Mouse (Mus musculus): ENCODE measurements at regions not wholly inside any gene's neighbourhood (a gene's known extent, or its start where the extent isn't known, plus 50 kb on each side); places are given as distances from the start of the nearest gene placed in this dataset.
A peak's percentile ranks its signal among the peaks of the same experiment; 100 is the strongest.

- DNase-seq = no peak
Observed at GRCm38 (mm10) chr19:54783729-54784128, 343.3 kb downstream of the Gpam start.

GRCm38 (mm10) chr19:54757761-54758160, 369.3 kb downstream of the Gpam start:
- DNase-seq = no peak

GRCm38 (mm10) chr19:54756681-54757257, 370.3 kb downstream of the Gpam start:
- DNase-seq = no peak

GRCm38 (mm10) chr19:54755451-54755850, 371.6 kb downstream of the Gpam start:
- DNase-seq = no peak

GRCm38 (mm10) chr19:54733938-54734337, 393.1 kb downstream of the Gpam start:
- DNase-seq = no peak

GRCm38 (mm10) chr19:54731749-54732148, 395.3 kb downstream of the Gpam start:
- DNase-seq = no peak

- DNase-seq = no peak
Observed at GRCm38 (mm10) chr19:54731315-54731714, 395.7 kb downstream of the Gpam start.

DNA sequence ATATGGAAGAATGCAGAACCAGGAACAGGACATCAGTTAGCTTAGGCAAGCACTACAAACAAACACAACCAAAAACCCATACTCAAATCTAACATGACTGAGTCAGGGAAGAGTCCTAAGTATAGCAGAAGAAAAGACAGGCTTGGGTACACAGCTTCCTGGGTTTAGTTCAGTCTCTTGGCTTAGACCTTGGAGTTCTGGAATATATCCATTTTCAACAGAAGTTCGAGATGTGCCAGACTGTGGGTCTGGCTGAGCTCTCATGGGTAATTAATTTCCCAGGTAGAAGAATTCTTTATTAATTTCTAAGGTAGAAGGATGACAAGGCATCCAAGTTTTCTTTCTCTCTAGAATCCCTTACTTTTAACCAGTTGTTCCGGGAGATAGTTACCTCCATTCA, 396.2 kb downstream of the Gpam start:
- no peak for DNase-seq

DNA sequence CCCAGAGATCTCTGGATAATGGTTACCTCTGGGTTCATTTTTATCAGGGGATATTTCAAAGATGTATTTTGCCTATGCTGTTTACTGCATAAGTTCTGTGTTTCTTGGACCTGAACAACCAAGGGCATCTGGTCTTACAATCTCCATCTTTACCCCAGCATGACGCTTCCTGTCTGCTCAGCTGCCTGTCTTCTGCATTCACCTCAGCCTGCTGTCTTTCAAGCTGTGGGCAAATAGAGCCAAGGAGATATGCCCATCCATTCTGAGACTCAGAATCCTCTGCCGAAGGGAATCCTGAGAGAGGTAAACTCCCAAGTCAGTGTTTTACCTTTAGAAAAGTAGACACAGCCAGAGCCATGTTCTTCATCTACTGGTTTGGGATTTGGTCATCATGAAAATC, 396.7 kb downstream of the Gpam start:
- no peak for DNase-seq

- DNase-seq = no peak
Observed at GRCm38 (mm10) chr19:54722091-54722490, 404.9 kb downstream of the Gpam start.

- peak; percentile 8 for DNase-seq
Observed at GRCm38 (mm10) chr19:54697411-54697810, 429.6 kb downstream of the Gpam start.

- no peak for DNase-seq
Observed at GRCm38 (mm10) chr19:54693714-54694113, 433.3 kb downstream of the Gpam start.

GRCm38 (mm10) chr19:54693094-54693493, 433.9 kb downstream of the Gpam start:
- DNase-seq = no peak

DNA sequence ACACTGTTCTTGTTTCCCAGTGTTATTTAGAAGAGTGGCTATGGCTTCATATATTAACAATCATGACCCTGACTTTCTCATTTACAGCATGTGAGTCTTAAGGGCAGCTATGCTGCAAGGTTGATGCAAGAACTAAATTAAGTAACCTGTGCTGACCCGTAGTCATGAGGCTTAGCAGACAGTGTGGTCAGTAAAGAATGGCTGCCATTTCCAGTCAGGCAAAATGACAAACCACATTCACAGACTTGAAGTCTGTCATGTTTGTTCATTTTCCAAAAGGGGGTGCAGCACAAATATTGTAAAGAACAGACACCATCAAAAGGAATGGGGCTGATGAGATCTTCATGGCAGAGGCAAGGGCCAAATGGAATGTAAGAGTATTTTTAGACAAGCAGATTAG, 435.2 kb downstream of the Gpam start:
- DNase-seq = no peak

- no peak for DNase-seq
Observed at GRCm38 (mm10) chr19:54688630-54689029, 438.4 kb downstream of the Gpam start.

DNA sequence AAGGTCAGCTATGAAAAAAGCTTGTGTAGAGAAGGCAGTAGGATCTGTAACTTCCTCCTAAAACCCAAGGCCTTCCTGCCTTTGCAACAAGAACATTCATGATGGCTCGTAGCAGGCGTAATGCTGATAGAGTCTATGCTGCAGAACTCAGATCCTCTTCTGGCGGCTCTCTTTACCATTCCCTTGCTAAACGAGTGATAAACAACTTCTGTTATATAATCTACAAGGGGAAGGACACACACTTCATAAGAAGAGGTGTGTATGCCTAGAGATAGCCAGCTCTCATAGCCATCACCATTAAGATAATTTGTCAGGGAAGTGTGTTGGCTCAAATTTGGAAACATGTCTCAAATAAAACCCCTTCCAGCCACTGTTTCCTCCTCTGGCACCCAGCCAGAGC, 441.9 kb downstream of the Gpam start:
- no peak for DNase-seq
